Mouse (Mus musculus): ENCODE results near the gene Trim59. TPM values are rescaled to one million over a fixed set of nuclear protein-coding genes. Genes with fewer than 3 reads are reported as not detected.

Gene Trim59
- polyA plus RNA-seq, 1 experiment from 2014 or later = 121 TPM

DNA sequence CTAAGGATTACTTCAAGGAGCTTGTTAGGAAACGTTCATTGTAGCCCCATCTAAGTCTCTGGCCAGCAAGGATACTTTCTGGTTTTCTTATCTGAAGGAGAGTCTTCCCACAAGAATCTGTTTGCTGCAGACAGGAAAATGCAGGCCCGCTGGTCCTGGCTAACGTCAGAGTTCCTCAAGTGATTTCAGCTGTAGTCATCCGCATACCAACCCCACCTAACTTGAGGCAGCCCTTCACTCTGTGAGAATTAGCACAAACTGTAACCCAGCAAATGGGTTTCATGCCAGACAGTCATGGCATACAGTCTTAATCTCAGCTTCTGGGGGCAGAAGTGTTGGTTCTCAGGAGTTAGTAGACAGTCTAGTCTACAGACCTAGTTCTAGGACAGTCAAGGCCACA lies 2.0 kb upstream of the Trim59 start:
- no peak overlapping the region; the same call in 1 of the 2 replicates for H3K9ac ChIP-seq (ENCODE audit: low read depth, low read length)
- DNase-seq (ENCODE audit: low spot score) (no peak), ATAC-seq (replicated peaks; ENCODE audit: low FRiP score) (no peak)
- no peak overlapping the region for H3K27ac ChIP-seq (ENCODE audit: low read depth, low read length)
- no peaks in the 10 kb centered on the region for H3K27me3 ChIP-seq (replicated peaks; ENCODE audit: control insufficient read depth, insufficient read depth, low read length)
- no peaks in the 10 kb centered on the region for H3K9me3 ChIP-seq (ENCODE audit: control insufficient read depth, low read length)
- H3K4me3 ChIP-seq (ENCODE audit: low read depth, low read length) = no peak overlapping the region
- H3K36me3 ChIP-seq (ENCODE audit: control insufficient read depth, insufficient read depth, low read length) = no peaks in the 10 kb centered on the region
- H3K4me2 ChIP-seq = no peak overlapping the region; the same call in none of the 2 replicates
- WGBS = 19% methylated on average over 4 of the region's 4 CpGs
- H3K4me1 ChIP-seq (replicated peaks; ENCODE audit: control insufficient read depth, insufficient read depth, low read length) = peaks cover 12% of the 10 kb centered on the region

DNA sequence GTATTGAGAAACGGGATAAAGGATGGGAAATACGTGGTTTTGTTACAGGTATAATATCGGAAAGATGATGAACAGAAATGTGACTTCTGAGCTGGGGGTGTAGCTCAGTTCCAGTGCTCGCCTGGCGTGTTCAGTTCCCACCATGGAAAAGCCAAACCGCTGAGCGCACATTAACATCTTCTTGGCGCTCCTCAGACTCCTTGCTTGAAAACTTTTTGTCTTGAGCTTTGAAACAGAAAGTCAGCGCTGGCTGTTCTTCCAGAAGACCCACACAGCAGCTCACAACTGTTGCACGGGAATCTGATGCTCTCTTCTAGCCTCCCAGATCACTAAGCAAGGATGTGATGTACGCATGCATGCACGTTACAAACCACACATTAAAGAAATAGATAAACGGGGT lies 1.2 kb upstream of the Trim59 start:
- WGBS = 28% methylated on average over 13 of the region's 13 CpGs
- Histone ChIP-seq H3K4me2 (peak overlapping the region; percentile 69), H3K27ac (ENCODE audit: low read depth, low read length) (no peak overlapping the region), H3K36me3 (ENCODE audit: control insufficient read depth, insufficient read depth, low read length) (peaks cover 4% of the 10 kb centered on the region), H3K9ac (ENCODE audit: low read depth, low read length) (peak overlapping the region; percentile 93), H3K4me1 (replicated peaks; ENCODE audit: control insufficient read depth, insufficient read depth, low read length) (peaks cover 19% of the 10 kb centered on the region), H3K9me3 (ENCODE audit: control insufficient read depth, low read length) (no peaks in the 10 kb centered on the region), H3K27me3 (replicated peaks; ENCODE audit: control insufficient read depth, insufficient read depth, low read length) (no peaks in the 10 kb centered on the region), H3K4me3 (ENCODE audit: low read depth, low read length) (peak overlapping the region; percentile 95)
- DNase-seq (ENCODE audit: low spot score) (no peak), ATAC-seq (replicated peaks; ENCODE audit: low FRiP score) (no peak)

DNA sequence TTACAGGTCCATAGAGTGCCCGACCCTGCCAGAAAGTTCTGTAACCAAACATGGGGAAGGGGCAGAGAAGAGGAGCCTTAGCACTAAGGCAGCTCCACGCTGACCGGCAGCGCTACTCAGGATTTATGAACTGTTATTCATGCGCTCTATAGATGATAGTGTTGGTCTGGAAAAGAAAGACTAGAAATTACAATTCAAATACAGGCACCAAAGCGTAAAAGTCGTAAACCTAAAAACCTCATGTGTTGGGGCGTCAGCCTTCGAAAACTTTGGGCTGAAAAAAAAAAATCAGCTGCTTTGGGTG lies 797 bp upstream of the Trim59 start:
- Histone ChIP-seq H3K4me1 (replicated peaks; ENCODE audit: control insufficient read depth, insufficient read depth, low read length) (peaks cover 22% of the 10 kb centered on the region), H3K36me3 (ENCODE audit: control insufficient read depth, insufficient read depth, low read length) (peaks cover 8% of the 10 kb centered on the region), H3K27ac (ENCODE audit: low read depth, low read length) (peak overlapping the region; percentile 96), H3K9me3 (ENCODE audit: control insufficient read depth, low read length) (no peaks in the 10 kb centered on the region), H3K4me3 (ENCODE audit: low read depth, low read length) (peak overlapping the region; percentile 95), H3K9ac (ENCODE audit: low read depth, low read length) (peak overlapping the region; percentile 93), H3K4me2 (peak overlapping the region; percentile 69), H3K27me3 (replicated peaks; ENCODE audit: control insufficient read depth, insufficient read depth, low read length) (no peaks in the 10 kb centered on the region)
- WGBS = 7% methylated on average over 9 of the region's 9 CpGs
- DNase-seq (ENCODE audit: low spot score) (no peak), ATAC-seq (replicated peaks; ENCODE audit: low FRiP score) (peak; percentile 10)

DNA sequence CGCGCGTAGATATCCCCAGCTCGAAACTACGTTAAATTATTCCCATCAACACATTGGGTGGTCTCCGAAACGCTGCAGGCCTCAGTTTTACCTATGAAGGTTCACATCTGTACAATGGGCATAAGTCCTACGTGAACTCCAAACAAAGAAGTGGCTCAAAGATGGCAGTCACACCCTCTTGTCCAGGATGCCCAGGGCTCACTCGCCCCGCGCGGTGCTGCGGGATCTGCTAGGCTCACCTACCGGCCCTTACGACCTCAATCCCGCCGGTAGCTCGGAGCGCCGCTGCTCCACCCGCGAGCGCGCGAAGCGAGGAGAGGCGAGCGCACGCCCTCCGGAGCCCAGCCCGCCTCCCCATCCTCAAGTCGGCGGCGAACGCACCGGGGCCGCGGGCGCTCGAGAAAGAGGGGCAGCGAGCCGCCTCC lies 376 bp downstream of the Trim59 start:
- Histone ChIP-seq H3K9me3 (ENCODE audit: control insufficient read depth, low read length) (no peaks in the 10 kb centered on the region), H3K36me3 (ENCODE audit: control insufficient read depth, insufficient read depth, low read length) (peaks cover 12% of the 10 kb centered on the region), H3K4me3 (ENCODE audit: low read depth, low read length) (peak overlapping the region; percentile 95), H3K27ac (ENCODE audit: low read depth, low read length) (peak overlapping the region; percentile 96), H3K27me3 (replicated peaks; ENCODE audit: control insufficient read depth, insufficient read depth, low read length) (no peaks in the 10 kb centered on the region), H3K4me2 (peak overlapping the region; percentile 69), H3K4me1 (replicated peaks; ENCODE audit: control insufficient read depth, insufficient read depth, low read length) (peaks cover 22% of the 10 kb centered on the region), H3K9ac (ENCODE audit: low read depth, low read length) (peak overlapping the region; percentile 93)
- peak; percentile 85 for DNase-seq (ENCODE audit: low spot score)
- ATAC-seq (replicated peaks; ENCODE audit: low FRiP score) = peak; percentile 63
- WGBS = under 1% methylated on average over 42 of the region's 42 CpGs

DNA sequence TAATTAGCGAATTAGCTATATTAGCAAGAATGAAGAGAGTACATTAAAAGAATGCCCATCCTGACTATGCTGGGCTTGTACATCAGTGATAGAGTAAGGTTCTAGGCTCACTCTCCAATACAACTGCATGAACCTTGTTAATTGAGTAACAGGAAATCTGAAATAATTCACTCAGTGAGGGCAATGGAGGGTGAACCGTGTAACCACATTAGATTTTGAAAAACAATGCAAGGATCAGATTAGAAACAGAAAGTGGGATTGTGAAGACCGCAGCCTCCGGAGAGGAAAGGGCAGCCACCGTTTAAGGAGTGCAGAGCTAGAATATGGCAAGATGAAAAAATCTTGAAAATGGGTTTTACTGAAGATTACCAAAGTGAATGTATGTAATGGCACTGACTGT lies 3.3 kb downstream of the Trim59 start:
- Histone ChIP-seq H3K4me3 (ENCODE audit: low read depth, low read length) (peak overlapping the region; percentile 39), H3K27me3 (replicated peaks; ENCODE audit: control insufficient read depth, insufficient read depth, low read length) (no peaks in the 10 kb centered on the region), H3K9ac (ENCODE audit: low read depth, low read length) (no peak overlapping the region), H3K36me3 (ENCODE audit: control insufficient read depth, insufficient read depth, low read length) (peaks cover 17% of the 10 kb centered on the region), H3K4me1 (replicated peaks; ENCODE audit: control insufficient read depth, insufficient read depth, low read length) (peaks cover 15% of the 10 kb centered on the region), H3K4me2 (peak overlapping the region; percentile 60), H3K9me3 (ENCODE audit: control insufficient read depth, low read length) (no peaks in the 10 kb centered on the region), H3K27ac (ENCODE audit: low read depth, low read length) (no peak overlapping the region)
- no peak for DNase-seq (ENCODE audit: low spot score)
- ATAC-seq (replicated peaks; ENCODE audit: low FRiP score) = no peak
- WGBS = 68% methylated on average over 5 of the region's 5 CpGs

DNA sequence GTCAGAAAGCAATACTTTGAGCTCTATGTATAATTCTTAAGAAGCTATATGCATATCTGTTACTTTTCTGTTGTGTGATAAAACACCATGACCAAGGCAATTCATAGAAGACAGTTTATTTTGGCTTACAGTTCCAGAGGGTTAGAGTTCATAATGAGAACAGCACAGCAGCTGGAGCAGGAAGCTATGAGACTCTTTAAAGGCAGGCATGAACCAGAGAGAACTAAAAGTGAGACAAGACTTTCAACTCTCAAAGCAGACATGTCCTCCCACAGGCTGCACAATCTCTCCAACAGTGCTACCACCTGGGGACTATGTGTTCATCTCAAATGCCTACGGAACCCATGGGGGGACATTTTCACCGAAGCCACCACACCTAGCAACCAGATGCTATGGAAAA lies 4.5 kb downstream of the Trim59 start:
- WGBS = 86% methylated on average over 2 of the region's 2 CpGs
- H3K4me1 ChIP-seq (replicated peaks; ENCODE audit: control insufficient read depth, insufficient read depth, low read length) = peaks cover 10% of the 10 kb centered on the region
- peaks cover 23% of the 10 kb centered on the region for H3K36me3 ChIP-seq (ENCODE audit: control insufficient read depth, insufficient read depth, low read length)
- DNase-seq (ENCODE audit: low spot score) (no peak), ATAC-seq (replicated peaks; ENCODE audit: low FRiP score) (no peak)
- H3K4me2 ChIP-seq = peak overlapping the region; percentile 60
- no peaks in the 10 kb centered on the region for H3K27me3 ChIP-seq (replicated peaks; ENCODE audit: control insufficient read depth, insufficient read depth, low read length)
- no peak overlapping the region for H3K9ac ChIP-seq (ENCODE audit: low read depth, low read length)
- H3K27ac ChIP-seq (ENCODE audit: low read depth, low read length) = no peak overlapping the region
- no peaks in the 10 kb centered on the region for H3K9me3 ChIP-seq (ENCODE audit: control insufficient read depth, low read length)
- H3K4me3 ChIP-seq (ENCODE audit: low read depth, low read length) = peak overlapping the region; percentile 39; the same call in 1 of the 2 replicates

DNA sequence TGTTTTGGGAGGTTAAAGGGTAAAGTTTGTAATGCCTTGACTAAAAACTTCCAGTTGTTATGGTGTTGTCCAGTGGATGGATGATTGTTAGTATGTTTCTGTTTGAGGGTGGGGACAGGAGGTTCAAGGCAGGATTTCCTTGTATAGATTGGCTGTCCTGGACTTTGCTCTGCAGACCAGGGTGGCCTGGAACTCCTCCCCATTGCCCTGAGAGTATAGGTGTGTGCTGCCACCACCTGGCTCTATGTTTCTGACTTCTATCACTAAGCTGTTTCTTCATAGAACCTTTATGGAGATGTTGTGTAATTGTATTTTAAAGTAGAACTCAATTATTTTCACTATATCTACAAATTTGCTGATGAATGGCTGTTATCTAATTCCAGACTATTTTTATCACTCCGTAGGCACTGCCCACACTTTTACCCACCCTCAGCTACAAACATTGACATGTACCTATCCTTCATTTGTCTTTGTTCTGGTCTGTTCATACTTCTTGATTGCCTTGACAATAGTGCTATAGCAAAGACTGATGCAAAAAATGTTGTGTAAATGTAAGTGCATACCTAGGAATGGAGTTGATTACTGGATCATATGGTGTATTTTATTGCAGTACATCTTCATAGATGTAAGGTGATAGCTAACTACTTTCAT lies 18.3 kb downstream of the Trim59 start:
- H3K9me3 ChIP-seq (ENCODE audit: control insufficient read depth, low read length) = no peaks in the 10 kb centered on the region
- WGBS = 82% methylated on average over 1 of the region's 1 CpGs
- no peak overlapping the region for H3K27ac ChIP-seq (ENCODE audit: low read depth, low read length)
- peaks cover 45% of the 10 kb centered on the region for H3K36me3 ChIP-seq (ENCODE audit: control insufficient read depth, insufficient read depth, low read length)
- DNase-seq (ENCODE audit: low spot score) = no peak
- no peaks in the 10 kb centered on the region for H3K27me3 ChIP-seq (replicated peaks; ENCODE audit: control insufficient read depth, insufficient read depth, low read length)
- no peaks in the 10 kb centered on the region for H3K4me1 ChIP-seq (replicated peaks; ENCODE audit: control insufficient read depth, insufficient read depth, low read length)
- no peak; the same call in 1 of the 2 replicates for ATAC-seq (replicated peaks; ENCODE audit: low FRiP score)
- H3K4me2 ChIP-seq = no peak overlapping the region
- H3K9ac ChIP-seq (ENCODE audit: low read depth, low read length) = no peak overlapping the region
- H3K4me3 ChIP-seq (ENCODE audit: low read depth, low read length) = no peak overlapping the region

DNA sequence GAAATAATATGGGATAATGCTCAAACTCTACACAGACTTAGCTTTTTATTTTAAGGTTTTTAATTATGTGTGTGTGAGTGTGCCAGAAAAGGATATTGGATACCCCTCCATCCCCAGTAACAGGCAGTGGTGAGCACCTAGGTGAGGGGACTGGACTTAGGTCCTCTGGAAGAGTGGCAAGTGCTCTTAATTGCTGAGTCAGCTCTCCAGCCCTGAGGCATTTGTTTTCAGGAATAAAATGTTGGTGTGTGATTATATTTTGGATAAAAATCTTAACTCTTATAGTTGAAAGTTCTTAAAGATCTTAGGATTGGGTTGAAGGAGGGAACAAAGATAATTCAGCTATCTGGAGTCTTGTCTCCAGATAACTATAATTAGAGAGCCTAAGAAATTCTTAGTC lies 23.8 kb downstream of the Trim59 start:
- no peaks in the 10 kb centered on the region for H3K9me3 ChIP-seq (ENCODE audit: control insufficient read depth, low read length)
- peaks cover 32% of the 10 kb centered on the region for H3K36me3 ChIP-seq (ENCODE audit: control insufficient read depth, insufficient read depth, low read length)
- DNase-seq (ENCODE audit: low spot score) (no peak), ATAC-seq (replicated peaks; ENCODE audit: low FRiP score) (no peak)
- no peaks in the 10 kb centered on the region for H3K4me1 ChIP-seq (replicated peaks; ENCODE audit: control insufficient read depth, insufficient read depth, low read length)
- no peak overlapping the region for H3K4me2 ChIP-seq
- no peaks in the 10 kb centered on the region for H3K27me3 ChIP-seq (replicated peaks; ENCODE audit: control insufficient read depth, insufficient read depth, low read length)
- H3K4me3 ChIP-seq (ENCODE audit: low read depth, low read length) = no peak overlapping the region
- H3K27ac ChIP-seq (ENCODE audit: low read depth, low read length) = no peak overlapping the region
- no peak overlapping the region for H3K9ac ChIP-seq (ENCODE audit: low read depth, low read length)

DNA sequence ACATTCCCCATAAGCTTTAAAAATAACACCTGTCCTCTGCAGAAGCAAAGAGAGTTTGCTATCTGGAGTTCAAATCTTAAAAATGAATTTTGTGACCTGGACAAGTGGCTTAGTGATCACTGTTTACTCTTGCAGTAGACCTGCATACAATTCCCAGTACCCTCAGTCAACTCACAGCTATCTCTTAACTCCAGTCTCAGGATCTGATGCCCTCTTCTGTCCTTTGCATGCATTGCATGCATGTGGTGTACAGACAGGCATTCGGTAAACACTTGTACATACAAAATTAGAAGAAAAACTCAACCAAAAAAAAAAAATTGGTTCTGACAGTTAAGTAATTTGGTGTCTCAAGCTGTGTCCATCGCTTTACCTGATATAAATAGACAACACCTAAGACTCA lies 24.3 kb downstream of the Trim59 start:
- H3K4me3 ChIP-seq (ENCODE audit: low read depth, low read length) = no peak overlapping the region
- no peaks in the 10 kb centered on the region for H3K27me3 ChIP-seq (replicated peaks; ENCODE audit: control insufficient read depth, insufficient read depth, low read length)
- DNase-seq (ENCODE audit: low spot score) (no peak), ATAC-seq (replicated peaks; ENCODE audit: low FRiP score) (peak; percentile 68; the same call in 1 of the 2 replicates)
- no peaks in the 10 kb centered on the region for H3K9me3 ChIP-seq (ENCODE audit: control insufficient read depth, low read length)
- H3K4me1 ChIP-seq (replicated peaks; ENCODE audit: control insufficient read depth, insufficient read depth, low read length) = no peaks in the 10 kb centered on the region
- 89% methylated on average over 2 of the region's 2 CpGs for WGBS
- H3K27ac ChIP-seq (ENCODE audit: low read depth, low read length) = no peak overlapping the region
- H3K9ac ChIP-seq (ENCODE audit: low read depth, low read length) = no peak overlapping the region
- H3K4me2 ChIP-seq = no peak overlapping the region
- peaks cover 32% of the 10 kb centered on the region for H3K36me3 ChIP-seq (ENCODE audit: control insufficient read depth, insufficient read depth, low read length)
